11 mouse cellular contexts compared by ENCODE assay signal in the genomic region with DNA sequence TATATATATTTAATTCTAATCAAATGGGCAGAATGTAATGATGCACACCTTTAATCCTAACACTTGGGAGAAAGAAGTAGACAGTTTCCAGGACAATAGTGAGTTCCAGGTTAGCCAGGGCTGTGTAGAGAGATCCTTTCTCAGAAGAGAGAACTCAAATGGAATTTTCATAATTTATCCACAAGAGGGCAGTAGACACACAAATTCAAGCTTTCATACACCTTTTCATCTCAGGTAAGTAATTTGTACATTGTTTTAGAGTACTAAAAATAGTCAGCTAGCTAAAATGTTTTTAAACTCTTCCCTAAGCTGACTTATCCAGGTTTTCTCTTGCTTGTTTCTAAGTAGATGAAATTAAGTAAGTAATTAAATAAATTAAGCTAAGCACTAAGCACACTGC. TPM values are rescaled to one million over a fixed set of nuclear protein-coding genes. Genes with fewer than 3 reads are reported as not detected.
DNase-seq lines count a peak whose midpoint lies in the region; ATAC-seq and TF ChIP-seq lines count a peak whose summit lies in the region.
"Had no signal": no experiment of that assay in that cellular context is flagged by ENCODE, and none has a peak within 500 bp of the region (broad histone marks: within the 10 kb centered on the region; RNA-seq: fewer than 3 reads in every experiment).

No protein-coding gene starts in this region.

- TF ChIP-seq EP300 in heart, postnatal 0 days (IDR thresholded peaks at IDR 0.05; ENCODE audit: low read depth) = no peak
- TF ChIP-seq EP300 in stomach, postnatal 0 days (optimal IDR thresholded peaks at IDR 0.05) = no peak

- 0 out of 2 replicates have a peak, but pooled peaks have one; percentile 14 for ATAC-seq in heart, postnatal 0 days (ENCODE audit: insufficient read depth, low read depth)
- ATAC-seq in midbrain, embryonic 11.5 days (ENCODE audit: low FRiP score) = no peak
- ATAC-seq in midbrain, embryonic 13.5 days = no peak
- peak; percentile 31; the same call in 1 of the 2 replicates for ATAC-seq in stomach, postnatal 0 days (ENCODE audit: low FRiP score, low TSS enrichment)

- no peak overlapping the region for H3K4me2 ChIP-seq in heart, postnatal 0 days (ENCODE audit: low read depth, low read length)
- H3K4me2 ChIP-seq in midbrain, embryonic 11.5 days = no peak overlapping the region
- H3K4me2 ChIP-seq in midbrain, embryonic 13.5 days (replicated peaks) = no peak overlapping the region
- no peak overlapping the region for H3K4me2 ChIP-seq in stomach, postnatal 0 days (replicated peaks; ENCODE audit: low read depth)
- H3K4me2 ChIP-seq: heart, embryonic 12.5 days had no signal

- peak; percentile 47 for TF ChIP-seq CTCF in heart, postnatal 0 days (IDR thresholded peaks at IDR 0.05; ENCODE audit: low read depth)
- peak; percentile 78 for TF ChIP-seq CTCF in stomach, postnatal 0 days (IDR thresholded peaks at IDR 0.05; ENCODE audit: low read depth)

- H3K36me3 ChIP-seq in heart, postnatal 0 days (replicated peaks; ENCODE audit: control insufficient read depth, insufficient read depth, low read length) = peaks cover 16% of the 10 kb centered on the region
- peaks cover 4% of the 10 kb centered on the region; the same call in 1 of the 2 replicates for H3K36me3 ChIP-seq in midbrain, embryonic 11.5 days (ENCODE audit: control insufficient read depth, insufficient read depth, low read length)
- H3K36me3 ChIP-seq in midbrain, embryonic 13.5 days = peaks cover 20% of the 10 kb centered on the region
- no peaks in the 10 kb centered on the region for H3K36me3 ChIP-seq in stomach, postnatal 0 days (ENCODE audit: control insufficient read depth, insufficient read depth, low read length)

- no peak overlapping the region for H3K4me3 ChIP-seq in heart, postnatal 0 days (ENCODE audit: low read depth, low read length)
- H3K4me3 ChIP-seq in midbrain, embryonic 11.5 days (ENCODE audit: low read depth, low read length) = no peak overlapping the region
- H3K4me3 ChIP-seq in midbrain, embryonic 13.5 days (replicated peaks) = no peak overlapping the region
- no peak overlapping the region for H3K4me3 ChIP-seq in stomach, postnatal 0 days (ENCODE audit: low read depth, low read length)
- H3K4me3 ChIP-seq: erythroblast, embryonic 14.5 days; heart, embryonic 12.5 days; megakaryocyte, embryonic 14.5 days had no signal

- no peaks in the 10 kb centered on the region for H3K27me3 ChIP-seq in heart, postnatal 0 days (ENCODE audit: control insufficient read depth, insufficient read depth, low read length)
- no peaks in the 10 kb centered on the region for H3K27me3 ChIP-seq in midbrain, embryonic 11.5 days (ENCODE audit: control insufficient read depth, insufficient read depth, low read length)
- H3K27me3 ChIP-seq in midbrain, embryonic 13.5 days = no peaks in the 10 kb centered on the region
- no peaks in the 10 kb centered on the region for H3K27me3 ChIP-seq in stomach, postnatal 0 days (ENCODE audit: control insufficient read depth, insufficient read depth, low read length)
- H3K27me3 ChIP-seq: heart, embryonic 12.5 days; megakaryocyte, embryonic 14.5 days had no signal

- H3K27ac ChIP-seq in heart, postnatal 0 days (ENCODE audit: low read depth) = no peak overlapping the region
- no peak overlapping the region for H3K27ac ChIP-seq in midbrain, embryonic 11.5 days (ENCODE audit: low read depth, low read length)
- H3K27ac ChIP-seq in midbrain, embryonic 13.5 days = no peak overlapping the region
- no peak overlapping the region for H3K27ac ChIP-seq in stomach, postnatal 0 days (replicated peaks)

- H3K4me1 ChIP-seq in heart, postnatal 0 days (ENCODE audit: control insufficient read depth, insufficient read depth) = peaks cover 7% of the 10 kb centered on the region; the same call in 1 of the 2 replicates
- no peaks in the 10 kb centered on the region; the same call in 1 of the 2 replicates for H3K4me1 ChIP-seq in midbrain, embryonic 11.5 days (ENCODE audit: control insufficient read depth, insufficient read depth, low read length)
- H3K4me1 ChIP-seq in midbrain, embryonic 13.5 days (replicated peaks) = peaks cover 8% of the 10 kb centered on the region
- H3K4me1 ChIP-seq in stomach, postnatal 0 days (replicated peaks; ENCODE audit: control insufficient read depth, insufficient read depth) = no peaks in the 10 kb centered on the region

- H3K9ac ChIP-seq in heart, postnatal 0 days (replicated peaks; ENCODE audit: low read depth, low read length) = no peak overlapping the region
- H3K9ac ChIP-seq in midbrain, embryonic 11.5 days (ENCODE audit: low read length) = no peak overlapping the region
- no peak overlapping the region for H3K9ac ChIP-seq in midbrain, embryonic 13.5 days (replicated peaks)
- H3K9ac ChIP-seq in stomach, postnatal 0 days (ENCODE audit: low read length) = no peak overlapping the region
- H3K9ac ChIP-seq: heart, embryonic 12.5 days had no signal

- DNase-seq in heart, postnatal 0 days (ENCODE audit: low spot score) = peak; percentile 32
- DNase-seq in heart, adult 11 months = no peak
- DNase-seq in midbrain, embryonic 11.5 days (ENCODE audit: low spot score, missing footprints) = peak; percentile 87
- peak; percentile 34 for DNase-seq in brain, adult 2 months (ENCODE audit: low read depth, low spot score)
- DNase-seq in stomach, postnatal 0 days (ENCODE audit: low spot score) = no peak
- DNase-seq in urinary bladder, postnatal 25 days (ENCODE audit: low spot score) = no peak
- DNase-seq in gastrocnemius, adult 18-20 months (ENCODE audit: low spot score) = no peak

- H3K9me3 ChIP-seq in heart, postnatal 0 days (replicated peaks; ENCODE audit: control insufficient read depth, low read length) = no peaks in the 10 kb centered on the region
- H3K9me3 ChIP-seq in midbrain, embryonic 11.5 days (ENCODE audit: control insufficient read depth, low read length) = no peaks in the 10 kb centered on the region
- no peaks in the 10 kb centered on the region for H3K9me3 ChIP-seq in midbrain, embryonic 13.5 days
- H3K9me3 ChIP-seq in stomach, postnatal 0 days (ENCODE audit: control insufficient read depth, low read length) = no peaks in the 10 kb centered on the region
- H3K9me3 ChIP-seq: heart, embryonic 12.5 days; megakaryocyte, embryonic 14.5 days had no signal

RNA-seq across cellular contexts. Expression of gene Gtf2a2, which starts 6.5 kb away (rescaled TPM):
- 103 and 105 TPM in 2 replicates for total RNA-seq in heart, postnatal 0 days (2014; rRNA removed; ENCODE audit: low replicate concordance)
- 195 and 203 TPM in 2 replicates for polyA plus RNA-seq in heart, postnatal 0 days (2015; fragmentation: Nextera tagmentation; extraction: Ambion mirVana)
- polyA plus RNA-seq in midbrain, embryonic 11.5 days (2014; fragmentation: Nextera tagmentation; extraction: Ambion mirVana) = 221 TPM in 2 replicates
- polyA plus RNA-seq in midbrain, embryonic 13.5 days (2015; fragmentation: Nextera tagmentation; extraction: Ambion mirVana) = 201 and 205 TPM in 2 replicates
- polyA plus RNA-seq in stomach, postnatal 0 days (2015; fragmentation: Nextera tagmentation; extraction: Ambion mirVana) = 159 and 160 TPM in 2 replicates
- 10 to 100 TPM; 58.5 to 64.6 TPM for total RNA-seq in gastrocnemius, adult 18-20 months (2021)

RNA-seq across cellular contexts. Expression of gene Gcnt3, which starts 19.0 kb away (rescaled TPM):
- not detected in 2 replicates for total RNA-seq in heart, postnatal 0 days (2014; rRNA removed; ENCODE audit: low replicate concordance)
- polyA plus RNA-seq in heart, postnatal 0 days (2015; fragmentation: Nextera tagmentation; extraction: Ambion mirVana) = 0.04 TPM in 1 of 2 replicates, not detected in the other
- not detected in 2 replicates for polyA plus RNA-seq in midbrain, embryonic 11.5 days (2014; fragmentation: Nextera tagmentation; extraction: Ambion mirVana)
- polyA plus RNA-seq in midbrain, embryonic 13.5 days (2015; fragmentation: Nextera tagmentation; extraction: Ambion mirVana) = not detected in 2 replicates
- 76.2 and 81.1 TPM in 2 replicates for polyA plus RNA-seq in stomach, postnatal 0 days (2015; fragmentation: Nextera tagmentation; extraction: Ambion mirVana)
- not detected for total RNA-seq in gastrocnemius, adult 18-20 months (2021)
- polyA plus RNA-seq: erythroblast, embryonic 14.5 days; heart, embryonic 12.5 days had no signal

RNA-seq across cellular contexts. Expression of gene Bnip2, which starts 29.6 kb away (rescaled TPM):
- total RNA-seq in heart, postnatal 0 days (2014; rRNA removed; ENCODE audit: low replicate concordance) = 74.2 and 87.2 TPM in 2 replicates
- polyA plus RNA-seq in heart, postnatal 0 days (2015; fragmentation: Nextera tagmentation; extraction: Ambion mirVana) = 104 and 107 TPM in 2 replicates
- polyA plus RNA-seq in midbrain, embryonic 11.5 days (2014; fragmentation: Nextera tagmentation; extraction: Ambion mirVana) = 131 and 136 TPM in 2 replicates
- 97.5 and 101 TPM in 2 replicates for polyA plus RNA-seq in midbrain, embryonic 13.5 days (2015; fragmentation: Nextera tagmentation; extraction: Ambion mirVana)
- polyA plus RNA-seq in stomach, postnatal 0 days (2015; fragmentation: Nextera tagmentation; extraction: Ambion mirVana) = 59.2 and 65.6 TPM in 2 replicates
- 10 to 100 TPM; 84.2 to 89.2 TPM for total RNA-seq in gastrocnemius, adult 18-20 months (2021)

Comparison
In these comparisons a context has a peak if more than half of its experiments do, and no peak if none do; other contexts are left out.
1. DNase-seq: peak in heart, postnatal 0 days (single experiment), midbrain, embryonic 11.5 days (single experiment) and brain, adult 2 months (single experiment); none in heart, adult 11 months (single experiment), stomach, postnatal 0 days (single experiment), urinary bladder, postnatal 25 days (single experiment) and gastrocnemius, adult 18-20 months (single experiment).
2. ATAC-seq: peak in heart, postnatal 0 days (single experiment) and stomach, postnatal 0 days (single experiment); none in midbrain, embryonic 11.5 days (single experiment) and midbrain, embryonic 13.5 days (single experiment).
3. RNA of gene Gcnt3, which starts 19.0 kb away (polyA plus RNA-seq): 76.2 to 81.1 TPM in stomach, postnatal 0 days; 0.04 TPM in heart, postnatal 0 days, not detected in midbrain, embryonic 13.5 days and not detected in midbrain, embryonic 11.5 days; every median in the first group is over 10 times any median in the second.